Mouse (Mus musculus): ENCODE measurements around the gene Thy1.
A peak's percentile ranks its signal among the peaks of the same experiment; 100 is the strongest.

The Thy1 gene

DNA sequence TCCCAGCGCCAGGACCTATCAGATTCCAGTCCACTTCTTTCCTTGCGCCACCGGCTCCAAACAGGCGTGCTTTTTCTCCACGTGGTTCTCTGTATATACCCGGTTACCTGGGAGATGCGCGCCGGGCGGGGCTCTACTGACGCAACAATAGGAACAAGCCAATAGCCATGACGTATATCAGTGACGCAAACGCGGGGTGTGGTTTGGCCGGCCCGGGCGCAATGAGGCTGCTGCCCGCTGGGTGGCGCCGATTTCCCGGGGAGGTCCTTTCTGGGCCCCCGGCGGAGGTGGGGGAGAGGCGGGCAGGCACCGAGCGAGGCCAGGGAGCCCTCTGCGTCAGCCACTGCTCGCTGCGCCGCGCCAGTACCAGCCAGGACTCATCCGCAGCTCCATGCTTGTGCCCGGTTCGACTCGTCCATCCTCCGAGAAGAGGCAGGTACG is 23.6 kb downstream of the Thy1 start, which contains the start of gene Usp2:
Usp2 (plus strand) TSS at position 237 of the 441 bp plus-strand sequence.
- H3K4me3 ChIP-seq (replicated peaks; ENCODE audit: low read length), result peak within 1 kb of the TSS; percentile 82
- TF ChIP-seq NANOG (IDR thresholded peaks at IDR 0.05; ENCODE audit: borderline replicate concordance, low read length), result no peak
- peak; percentile 43 for TF ChIP-seq CTCF (conservative IDR thresholded peaks at IDR 0.05; ENCODE audit: low read length)
- no peak for TF ChIP-seq POU5F1 (IDR thresholded peaks at IDR 0.05; ENCODE audit: borderline replicate concordance, low read length)

DNA sequence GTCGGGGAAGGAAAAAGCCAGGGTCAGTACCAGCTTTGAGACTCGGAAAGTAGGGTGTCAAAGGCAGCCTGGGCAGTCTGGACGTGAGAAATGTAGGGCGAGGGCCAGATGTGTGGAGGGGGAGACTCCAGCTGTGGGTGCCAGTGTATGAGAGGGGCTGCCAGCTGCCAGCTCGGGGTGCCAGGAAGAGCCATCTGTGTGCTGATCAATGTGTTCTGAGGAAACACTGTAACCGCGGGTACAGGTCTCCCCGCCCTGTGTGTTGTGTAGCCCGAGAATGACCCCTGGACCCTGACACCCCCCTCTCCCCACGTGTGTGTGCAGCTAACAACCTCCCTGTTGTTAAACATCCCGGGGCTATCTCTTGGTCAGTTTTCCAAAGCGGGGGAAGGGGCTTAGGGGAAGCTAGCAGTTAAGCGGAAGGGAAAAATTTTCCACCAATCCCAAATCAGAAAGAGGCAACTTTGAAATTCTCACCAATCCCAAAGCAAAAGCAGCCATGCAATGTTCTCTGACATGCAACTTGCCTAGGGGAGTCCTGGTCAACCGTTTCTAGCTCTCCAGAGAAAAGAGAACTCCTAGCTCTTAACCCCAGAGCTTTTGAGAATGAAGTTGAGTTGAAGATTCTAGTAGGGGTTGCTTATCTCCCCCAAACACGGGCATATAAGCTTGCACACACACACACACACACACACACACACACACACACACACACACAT is 24.2 kb downstream of the Thy1 start:
- no peaks in the 10 kb centered on the region for H3K36me3 ChIP-seq (ENCODE audit: insufficient read depth, low read length)
- no peaks in the 10 kb centered on the region for H3K9me3 ChIP-seq (ENCODE audit: low read length)
- TF ChIP-seq NANOG (IDR thresholded peaks at IDR 0.05; ENCODE audit: borderline replicate concordance, low read length), result no peak
- no peak for TF ChIP-seq CTCF (conservative IDR thresholded peaks at IDR 0.05; ENCODE audit: low read length)
- no peak for TF ChIP-seq POU5F1 (IDR thresholded peaks at IDR 0.05; ENCODE audit: borderline replicate concordance, low read length)
- peaks cover 38% of the 10 kb centered on the region for H3K4me1 ChIP-seq (replicated peaks; ENCODE audit: low read depth, low read length)
- peaks cover 26% of the 10 kb centered on the region for H3K27me3 ChIP-seq (ENCODE audit: insufficient read depth, low read length)
- H3K4me3 ChIP-seq (replicated peaks; ENCODE audit: low read length), result peak overlapping the region; percentile 82

More for the DNA sequence above, 23.6 kb downstream of the Thy1 start, which contains the start of gene Usp2:
- Histone ChIP-seq H3K9me3 (ENCODE audit: low read length) (no peaks in the 10 kb centered on the region), H3K36me3 (ENCODE audit: insufficient read depth, low read length) (no peaks in the 10 kb centered on the region), H3K27me3 (ENCODE audit: insufficient read depth, low read length) (peaks cover 27% of the 10 kb centered on the region), H3K4me1 (replicated peaks; ENCODE audit: low read depth, low read length) (peaks cover 32% of the 10 kb centered on the region)

DNA sequence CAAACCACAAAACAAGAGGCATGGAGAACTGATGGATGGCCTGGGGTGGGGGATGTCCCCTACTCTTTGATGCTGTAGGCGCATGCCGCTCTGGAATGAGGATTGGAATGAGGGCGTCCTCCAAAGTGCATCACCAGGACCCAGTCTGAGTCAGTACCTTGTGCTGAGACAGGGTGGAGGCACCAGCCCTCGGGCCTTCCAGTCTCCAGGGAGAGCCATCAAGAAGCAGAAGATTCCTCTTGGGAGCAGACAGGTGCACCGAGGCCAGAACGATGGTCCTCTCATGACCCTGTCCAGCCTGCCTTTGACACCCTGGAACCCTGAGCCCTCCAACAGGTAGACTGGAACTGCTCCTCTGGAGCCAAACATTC is 24.8 kb downstream of the Thy1 start:
- peaks cover 44% of the 10 kb centered on the region for H3K4me1 ChIP-seq (replicated peaks; ENCODE audit: low read depth, low read length)
- H3K4me3 ChIP-seq (replicated peaks; ENCODE audit: low read length), result peak overlapping the region; percentile 82; the same call in 1 of the 2 replicates
- H3K9me3 ChIP-seq (ENCODE audit: low read length), result no peaks in the 10 kb centered on the region
- no peaks in the 10 kb centered on the region for H3K36me3 ChIP-seq (ENCODE audit: insufficient read depth, low read length)
- no peak for TF ChIP-seq CTCF (conservative IDR thresholded peaks at IDR 0.05; ENCODE audit: low read length)
- no peak for TF ChIP-seq NANOG (IDR thresholded peaks at IDR 0.05; ENCODE audit: borderline replicate concordance, low read length)
- TF ChIP-seq POU5F1 (IDR thresholded peaks at IDR 0.05; ENCODE audit: borderline replicate concordance, low read length), result no peak
- H3K27me3 ChIP-seq (ENCODE audit: insufficient read depth, low read length), result peaks cover 24% of the 10 kb centered on the region

DNA sequence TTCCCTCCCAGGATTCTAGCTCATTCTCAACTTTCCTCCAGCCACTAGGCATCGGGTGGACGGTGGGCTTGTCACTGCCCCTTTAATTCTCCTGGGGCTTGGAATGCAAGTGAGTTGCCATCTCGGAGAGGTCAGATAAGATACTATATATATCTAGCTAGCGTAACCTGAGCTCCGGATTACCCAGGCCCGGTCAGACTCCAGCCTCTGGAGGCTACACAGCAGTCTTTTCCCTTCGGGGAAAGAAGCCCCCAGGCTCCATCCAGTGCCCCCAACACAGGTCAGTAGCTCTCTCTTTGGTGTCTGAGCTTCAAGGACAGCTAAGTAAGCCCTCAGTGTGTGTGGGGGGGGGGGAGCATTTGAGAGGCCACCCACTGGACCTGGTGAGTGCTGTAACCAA is 26.1 kb downstream of the Thy1 start:
- H3K27me3 ChIP-seq (ENCODE audit: insufficient read depth, low read length), result peaks cover 24% of the 10 kb centered on the region
- TF ChIP-seq CTCF (conservative IDR thresholded peaks at IDR 0.05; ENCODE audit: low read length) (no peak), NANOG (IDR thresholded peaks at IDR 0.05; ENCODE audit: borderline replicate concordance, low read length) (no peak), POU5F1 (IDR thresholded peaks at IDR 0.05; ENCODE audit: borderline replicate concordance, low read length) (no peak)
- H3K4me1 ChIP-seq (replicated peaks; ENCODE audit: low read depth, low read length), result peaks cover 48% of the 10 kb centered on the region
- H3K9me3 ChIP-seq (ENCODE audit: low read length), result no peaks in the 10 kb centered on the region
- H3K36me3 ChIP-seq (ENCODE audit: insufficient read depth, low read length), result no peaks in the 10 kb centered on the region
- H3K4me3 ChIP-seq (replicated peaks; ENCODE audit: low read length), result no peak overlapping the region

DNA sequence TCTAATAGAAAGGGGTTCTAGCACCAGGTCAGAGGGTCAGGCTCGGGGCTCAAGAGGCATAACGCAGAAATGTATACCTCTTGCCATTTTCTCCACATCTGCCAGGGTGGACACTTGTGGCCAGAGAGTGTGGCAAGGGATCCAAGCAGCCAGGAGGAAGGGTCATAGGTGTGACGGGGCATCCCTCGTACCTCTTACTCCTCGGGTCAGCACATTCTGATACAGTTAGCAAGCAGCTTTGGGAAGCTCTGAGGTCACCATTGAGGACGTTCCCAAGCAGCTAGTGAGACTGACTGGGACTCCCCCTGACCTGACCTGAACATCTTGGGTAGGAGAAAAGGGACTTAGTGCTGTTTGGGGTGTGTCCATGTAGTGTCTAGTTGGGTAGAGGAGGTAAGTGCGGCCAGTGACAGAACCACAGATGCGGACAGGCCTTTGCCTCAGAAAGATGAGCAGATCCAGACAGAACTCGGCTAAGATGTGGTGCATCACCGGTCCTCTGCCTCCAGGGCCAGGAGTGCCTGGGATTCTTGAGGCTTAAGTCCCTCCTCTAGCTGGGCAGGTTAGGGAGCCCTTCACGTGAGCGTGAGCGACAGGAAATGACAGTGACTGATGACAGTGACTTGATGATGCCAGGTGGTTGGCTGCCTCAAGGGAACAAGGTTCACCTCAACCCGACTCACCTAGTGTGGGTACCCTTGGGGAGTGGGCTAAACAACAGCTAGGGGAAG is 27.1 kb downstream of the Thy1 start:
- no peak overlapping the region for H3K4me3 ChIP-seq (replicated peaks; ENCODE audit: low read length)
- TF ChIP-seq POU5F1 (IDR thresholded peaks at IDR 0.05; ENCODE audit: borderline replicate concordance, low read length) (no peak), CTCF (conservative IDR thresholded peaks at IDR 0.05; ENCODE audit: low read length) (no peak), NANOG (IDR thresholded peaks at IDR 0.05; ENCODE audit: borderline replicate concordance, low read length) (no peak)
- H3K27me3 ChIP-seq (ENCODE audit: insufficient read depth, low read length), result peaks cover 24% of the 10 kb centered on the region
- H3K9me3 ChIP-seq (ENCODE audit: low read length), result no peaks in the 10 kb centered on the region
- H3K4me1 ChIP-seq (replicated peaks; ENCODE audit: low read depth, low read length), result peaks cover 58% of the 10 kb centered on the region
- H3K36me3 ChIP-seq (ENCODE audit: insufficient read depth, low read length), result no peaks in the 10 kb centered on the region

DNA sequence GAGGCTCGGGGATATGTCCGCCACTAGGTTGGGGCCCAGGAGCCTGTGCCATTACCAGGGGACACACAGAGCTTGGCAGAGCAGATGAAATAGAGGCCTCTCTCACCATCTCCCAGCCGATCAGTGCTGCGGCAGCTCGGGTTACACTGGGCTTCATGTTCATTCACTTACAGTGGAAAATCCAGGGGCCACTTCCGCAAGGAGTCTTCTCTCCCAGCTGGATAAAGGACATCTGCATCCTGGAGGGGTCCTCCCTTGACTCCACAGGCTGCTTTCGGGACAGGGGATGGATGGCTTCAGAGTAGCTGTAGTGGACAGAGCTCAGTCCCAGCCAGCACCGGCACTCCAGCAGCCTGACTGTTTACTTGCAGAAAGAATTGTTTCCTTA is 27.7 kb downstream of the Thy1 start:
- Histone ChIP-seq H3K9me3 (ENCODE audit: low read length) (no peaks in the 10 kb centered on the region), H3K4me1 (replicated peaks; ENCODE audit: low read depth, low read length) (peaks cover 64% of the 10 kb centered on the region)
- TF ChIP-seq POU5F1 (IDR thresholded peaks at IDR 0.05; ENCODE audit: borderline replicate concordance, low read length), result no peak
- no peak for TF ChIP-seq CTCF (conservative IDR thresholded peaks at IDR 0.05; ENCODE audit: low read length)
- no peak for TF ChIP-seq NANOG (IDR thresholded peaks at IDR 0.05; ENCODE audit: borderline replicate concordance, low read length)

DNA sequence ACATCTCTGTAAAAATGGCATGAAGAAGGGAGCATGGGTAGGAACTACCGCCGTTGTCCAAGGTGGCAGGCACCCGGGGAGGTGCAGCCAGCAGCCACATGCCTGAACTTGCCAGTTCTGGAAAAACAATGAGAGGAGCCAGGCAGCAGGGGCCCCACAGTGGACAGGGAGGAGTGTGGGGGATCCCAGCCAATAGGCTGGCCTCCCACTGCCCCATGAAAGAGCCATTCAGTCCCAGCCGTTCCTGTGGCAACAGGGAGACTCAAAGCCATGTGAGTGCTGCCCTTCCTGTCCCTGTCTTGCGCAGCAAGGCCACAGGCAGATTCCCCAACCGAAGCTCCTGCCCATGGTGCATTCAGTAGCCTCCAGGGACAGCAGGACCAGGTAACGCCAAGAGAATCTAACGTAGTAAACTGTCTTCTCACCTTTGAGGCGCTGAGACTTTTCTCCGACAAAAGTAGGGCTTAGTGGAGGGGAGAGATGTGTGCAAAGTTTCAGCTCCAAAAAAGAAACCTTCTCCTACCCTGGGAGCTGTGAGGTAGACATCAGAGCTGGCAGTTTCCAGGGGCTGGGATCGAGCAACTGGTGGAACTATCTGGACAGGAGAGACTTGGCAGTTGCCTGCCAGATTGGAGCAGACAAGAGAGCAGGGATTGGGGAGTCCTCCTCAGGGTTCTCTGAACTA is 28.9 kb downstream of the Thy1 start:
- TF ChIP-seq NANOG (IDR thresholded peaks at IDR 0.05; ENCODE audit: borderline replicate concordance, low read length) (no peak), CTCF (conservative IDR thresholded peaks at IDR 0.05; ENCODE audit: low read length) (no peak), POU5F1 (IDR thresholded peaks at IDR 0.05; ENCODE audit: borderline replicate concordance, low read length) (no peak)
- H3K4me3 ChIP-seq (replicated peaks; ENCODE audit: low read length), result 0 out of 2 replicates have a peak overlapping the region, but pooled peaks have one; percentile 13
- H3K36me3 ChIP-seq (ENCODE audit: insufficient read depth, low read length), result no peaks in the 10 kb centered on the region
- peaks cover 72% of the 10 kb centered on the region for H3K4me1 ChIP-seq (replicated peaks; ENCODE audit: low read depth, low read length)
- no peaks in the 10 kb centered on the region for H3K9me3 ChIP-seq (ENCODE audit: low read length)
- peaks cover 23% of the 10 kb centered on the region for H3K27me3 ChIP-seq (ENCODE audit: insufficient read depth, low read length)

More for the DNA sequence above, 27.7 kb downstream of the Thy1 start:
- H3K36me3 ChIP-seq (ENCODE audit: insufficient read depth, low read length), result no peaks in the 10 kb centered on the region
- H3K4me3 ChIP-seq (replicated peaks; ENCODE audit: low read length), result no peak overlapping the region
- peaks cover 24% of the 10 kb centered on the region for H3K27me3 ChIP-seq (ENCODE audit: insufficient read depth, low read length)

DNA sequence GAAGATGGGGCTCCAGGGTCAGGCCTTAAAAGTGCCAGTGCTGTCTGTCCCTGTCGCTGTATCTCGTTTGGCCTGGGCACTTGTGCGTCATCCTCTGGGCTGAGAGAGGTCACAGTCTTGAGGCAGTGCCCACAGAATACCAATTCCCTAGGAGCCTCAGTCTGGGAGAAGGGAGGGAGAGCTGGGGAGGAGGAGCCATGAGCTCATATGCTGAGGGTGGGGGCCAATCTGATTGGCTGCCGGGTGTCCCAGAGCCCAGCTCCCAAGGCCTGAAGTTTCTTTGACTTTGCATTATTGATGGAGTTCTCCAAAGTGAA is 29.4 kb downstream of the Thy1 start:
- H3K36me3 ChIP-seq (ENCODE audit: insufficient read depth, low read length), result no peaks in the 10 kb centered on the region
- H3K4me3 ChIP-seq (replicated peaks; ENCODE audit: low read length), result no peak overlapping the region
- H3K9me3 ChIP-seq (ENCODE audit: low read length), result no peaks in the 10 kb centered on the region
- H3K4me1 ChIP-seq (replicated peaks; ENCODE audit: low read depth, low read length), result peaks cover 69% of the 10 kb centered on the region
- peaks cover 22% of the 10 kb centered on the region for H3K27me3 ChIP-seq (ENCODE audit: insufficient read depth, low read length)
- TF ChIP-seq POU5F1 (IDR thresholded peaks at IDR 0.05; ENCODE audit: borderline replicate concordance, low read length), result no peak
- TF ChIP-seq CTCF (conservative IDR thresholded peaks at IDR 0.05; ENCODE audit: low read length), result no peak
- TF ChIP-seq NANOG (IDR thresholded peaks at IDR 0.05; ENCODE audit: borderline replicate concordance, low read length), result no peak
